Mouse (Mus musculus): ENCODE data around the gene Ppfia3.

DNA sequence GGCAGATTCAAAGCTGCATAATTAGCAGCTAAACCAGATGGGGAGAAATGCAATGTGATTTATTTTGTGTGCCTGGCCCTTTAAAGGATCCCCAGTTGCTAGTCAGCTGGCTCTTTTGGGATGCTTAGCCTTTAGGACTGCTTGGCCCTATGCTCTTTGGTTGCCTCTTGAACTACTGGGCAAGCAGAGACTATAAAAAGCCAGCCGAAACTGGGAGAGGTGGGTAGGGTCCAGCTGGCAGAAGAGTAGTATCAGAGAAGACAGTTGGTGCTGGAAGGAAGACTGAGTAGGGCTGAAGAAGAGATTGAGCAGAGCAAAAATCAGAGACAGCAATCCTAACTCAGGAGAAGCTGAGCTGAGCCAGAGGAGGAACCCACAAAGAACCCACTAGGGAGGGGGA is 70.2 kb downstream of the Ppfia3 start:
- TF ChIP-seq POLR2A (IDR thresholded peaks at IDR 0.05; ENCODE audit: insufficient read depth, low read length), result no peak
- TF ChIP-seq EP300 (IDR thresholded peaks at IDR 0.05; ENCODE audit: insufficient read depth, low read depth, low read length), result no peak
- TF ChIP-seq CTCF (IDR thresholded peaks at IDR 0.05; ENCODE audit: low read depth, low read length), result no peak
